Mouse (Mus musculus) heart, embryonic 13.5 days (tissue): ENCODE results near the gene Unc119. TPM values are rescaled to one million over a fixed set of nuclear protein-coding genes. Genes with fewer than 3 reads are reported as not detected.

Experiments used
- ATAC-seq: fragments of 200-750 bp; cut with Nextera tagmentation; 2 replicates; pipeline ENCODE4 v1.8.0; 2017; ENCODE audit warnings: moderate TSS enrichment; ENCODE audit not compliant: insufficient number of reproducible peaks, low FRiP score, low TSS enrichment; ENCODE audit errors: extremely low read depth
- H3K27ac ChIP-seq: fragments of 300-500 bp; sonication (generic); replicated peaks from 2 replicates; pipeline ENCODE4 v1.5.1; 2015; ENCODE audit warnings: moderate library complexity, mild to moderate bottlenecking, inconsistent platforms
- H3K27me3 ChIP-seq: fragments of 300-500 bp; sonication (generic); replicated peaks from 2 replicates; pipeline ENCODE4 v1.6.1; 2015; ENCODE audit warnings: mild to moderate bottlenecking, inconsistent platforms
- H3K36me3 ChIP-seq: fragments of 300-500 bp; sonication (generic); 2 replicates; pipeline ENCODE4 v1.6.1; 2015; ENCODE audit warnings: mild to moderate bottlenecking, inconsistent platforms
- H3K4me1 ChIP-seq: fragments of 300-500 bp; sonication (generic); 2 replicates; pipeline ENCODE4 v1.6.1; 2015; ENCODE audit warnings: inconsistent platforms
- H3K4me2 ChIP-seq: fragments of 300-500 bp; sonication (generic); 2 replicates; pipeline ENCODE4 v1.6.1; 2015; ENCODE audit warnings: inconsistent platforms, mild to moderate bottlenecking, moderate library complexity
- H3K4me3 ChIP-seq: fragments of 300-500 bp; sonication (generic); 2 replicates; pipeline ENCODE4 v1.5.1; 2015; ENCODE audit warnings: moderate library complexity, mild to moderate bottlenecking, inconsistent platforms
- H3K9ac ChIP-seq: fragments of 300-500 bp; sonication (generic); 2 replicates; pipeline ENCODE4 v1.6.1; 2015; ENCODE audit warnings: inconsistent platforms, mild to moderate bottlenecking, moderate library complexity
- H3K9me3 ChIP-seq: fragments of 300-500 bp; sonication (generic); 2 replicates; pipeline ENCODE4 v1.6.1; 2016; ENCODE audit warnings: inconsistent platforms
- WGBS: fragments of 180-500 bp; shearing (Covaris S2); methylation state at CpG from one replicate; pipeline ENCODE4 v1.1.7; 2015; ENCODE audit warnings: mixed read lengths; 5-methylcytosine and 5-hydroxymethylcytosine counted together
- polyA plus RNA-seq: library from polyadenylated mRNA; unstranded; fragments of >200 nt; fragmentation: Nextera tagmentation; extraction: Ambion mirVana; gene quantifications from 2 replicates; pipeline ENCODE4 v1.2.1, GENCODE M21; 2015

Unc119 gene
- polyA plus RNA-seq, 1 experiment from 2014 or later = 42.8 TPM

- Histone ChIP-seq H3K27ac (no peak overlapping the region), H3K9me3 (no peaks in the 10 kb centered on the region), H3K4me3 (no peak overlapping the region), H3K9ac (no peak overlapping the region), H3K4me2 (no peak overlapping the region), H3K4me1 (no peaks in the 10 kb centered on the region), H3K27me3 (peaks cover 35% of the 10 kb centered on the region), H3K36me3 (no peaks in the 10 kb centered on the region)
- WGBS = 39% methylated on average over 12 of the region's 12 CpGs
- no peak for ATAC-seq
These were observed 34.4 kb downstream of the Unc119 start for GRCm38 (mm10) chr11:78377549-78378159.

GRCm38 (mm10) chr11:78380351-78380750 is 37.1 kb downstream of the Unc119 start:
- H3K4me3 ChIP-seq = no peak overlapping the region
- H3K9ac ChIP-seq = no peak overlapping the region
- H3K4me1 ChIP-seq = no peaks in the 10 kb centered on the region
- H3K4me2 ChIP-seq = no peak overlapping the region
- WGBS = 62% methylated on average over 4 of the region's 4 CpGs
- H3K9me3 ChIP-seq = no peaks in the 10 kb centered on the region
- no peak for ATAC-seq
- H3K27me3 ChIP-seq = peaks cover 55% of the 10 kb centered on the region
- no peak overlapping the region for H3K27ac ChIP-seq
- H3K36me3 ChIP-seq = no peaks in the 10 kb centered on the region

GRCm38 (mm10) chr11:78380996-78381395 is 37.7 kb downstream of the Unc119 start:
- Histone ChIP-seq H3K27me3 (peaks cover 61% of the 10 kb centered on the region), H3K9me3 (no peaks in the 10 kb centered on the region), H3K4me3 (no peak overlapping the region), H3K4me1 (no peaks in the 10 kb centered on the region), H3K36me3 (no peaks in the 10 kb centered on the region), H3K4me2 (no peak overlapping the region), H3K9ac (no peak overlapping the region), H3K27ac (no peak overlapping the region)
- 62% methylated on average over 3 of the region's 3 CpGs for WGBS
- ATAC-seq = no peak

- Histone ChIP-seq H3K9ac (no peak overlapping the region), H3K4me3 (no peak overlapping the region), H3K27me3 (peaks cover 74% of the 10 kb centered on the region), H3K9me3 (no peaks in the 10 kb centered on the region), H3K4me2 (no peak overlapping the region), H3K36me3 (no peaks in the 10 kb centered on the region), H3K27ac (no peak overlapping the region), H3K4me1 (no peaks in the 10 kb centered on the region)
- 65% methylated on average over 7 of the region's 7 CpGs for WGBS
- ATAC-seq = no peak
These were observed 39.0 kb downstream of the Unc119 start for GRCm38 (mm10) chr11:78382286-78382685.

- WGBS = 25% methylated on average over 5 of the region's 5 CpGs
- Histone ChIP-seq H3K4me3 (no peak overlapping the region), H3K9me3 (no peaks in the 10 kb centered on the region), H3K27me3 (peaks cover 78% of the 10 kb centered on the region), H3K36me3 (no peaks in the 10 kb centered on the region), H3K27ac (no peak overlapping the region), H3K4me1 (no peaks in the 10 kb centered on the region), H3K4me2 (no peak overlapping the region), H3K9ac (no peak overlapping the region)
- no peak for ATAC-seq
These were observed 39.4 kb downstream of the Unc119 start for GRCm38 (mm10) chr11:78382701-78383100.

- ATAC-seq = no peak
These were observed 42.5 kb downstream of the Unc119 start for GRCm38 (mm10) chr11:78385776-78386175.

GRCm38 (mm10) chr11:78386508-78387043 is 43.3 kb downstream of the Unc119 start, which contains the start of gene Foxn1:
Foxn1 (minus strand) TSS chr11:78386558.
- H3K4me3 ChIP-seq = no peak within 1 kb of the TSS
- ATAC-seq = no peak; the same call in 1 of the 2 replicates
- WGBS = 76% methylated on average over 14 of the region's 14 CpGs

More at GRCm38 (mm10) chr11:78385776-78386175, 42.5 kb downstream of the Unc119 start:
- Histone ChIP-seq H3K36me3 (no peaks in the 10 kb centered on the region), H3K27ac (no peak overlapping the region), H3K27me3 (peaks cover 55% of the 10 kb centered on the region), H3K4me3 (no peak overlapping the region), H3K9ac (no peak overlapping the region), H3K9me3 (no peaks in the 10 kb centered on the region), H3K4me1 (no peaks in the 10 kb centered on the region), H3K4me2 (no peak overlapping the region)
- WGBS = 79% methylated on average over 10 of the region's 10 CpGs

GRCm38 (mm10) chr11:78392728-78393127 is 49.4 kb downstream of the Unc119 start:
- no peak overlapping the region for H3K4me2 ChIP-seq
- ATAC-seq = no peak
- no peaks in the 10 kb centered on the region for H3K9me3 ChIP-seq
- no peak overlapping the region for H3K4me3 ChIP-seq
- H3K27me3 ChIP-seq = peaks cover 4% of the 10 kb centered on the region; the same call in 1 of the 2 replicates
- WGBS = 67% methylated on average over 3 of the region's 3 CpGs
- H3K9ac ChIP-seq = no peak overlapping the region
- no peaks in the 10 kb centered on the region for H3K4me1 ChIP-seq
- no peaks in the 10 kb centered on the region for H3K36me3 ChIP-seq
- no peak overlapping the region for H3K27ac ChIP-seq

More at GRCm38 (mm10) chr11:78386508-78387043, 43.3 kb downstream of the Unc119 start, which contains the start of gene Foxn1:
- Histone ChIP-seq H3K27me3 (peaks cover 47% of the 10 kb centered on the region), H3K9me3 (no peaks in the 10 kb centered on the region), H3K36me3 (no peaks in the 10 kb centered on the region), H3K4me2 (no peak within 1 kb of the TSS), H3K27ac (no peak within 1 kb of the TSS), H3K9ac (no peak within 1 kb of the TSS), H3K4me1 (no peaks in the 10 kb centered on the region)

- peaks cover 40% of the 10 kb centered on the region for H3K27me3 ChIP-seq
- H3K27ac ChIP-seq = no peak overlapping the region
- H3K36me3 ChIP-seq = no peaks in the 10 kb centered on the region
- 46% methylated on average over 11 of the region's 11 CpGs for WGBS
- H3K4me1 ChIP-seq = no peaks in the 10 kb centered on the region
- H3K4me3 ChIP-seq = peak overlapping the region; percentile 26
- H3K9me3 ChIP-seq = no peaks in the 10 kb centered on the region
- peak overlapping the region; percentile 68; the same call in 1 of the 2 replicates for H3K9ac ChIP-seq
- no peak for ATAC-seq
- peak overlapping the region; percentile 58 for H3K4me2 ChIP-seq
These were observed 53.7 kb downstream of the Unc119 start for GRCm38 (mm10) chr11:78396950-78397349.

- 12% methylated on average over 18 of the region's 18 CpGs for WGBS
- no peaks in the 10 kb centered on the region for H3K36me3 ChIP-seq
- ATAC-seq = no peak
- H3K4me2 ChIP-seq = peak overlapping the region; percentile 58
- H3K4me1 ChIP-seq = no peaks in the 10 kb centered on the region
- peak overlapping the region; percentile 26 for H3K4me3 ChIP-seq
- H3K9ac ChIP-seq = peak overlapping the region; percentile 68; the same call in 1 of the 2 replicates
- H3K27me3 ChIP-seq = peaks cover 45% of the 10 kb centered on the region
- no peak overlapping the region for H3K27ac ChIP-seq
- H3K9me3 ChIP-seq = no peaks in the 10 kb centered on the region
These were observed 54.1 kb downstream of the Unc119 start for GRCm38 (mm10) chr11:78397397-78397796.

- WGBS = 72% methylated on average over 6 of the region's 6 CpGs
- ATAC-seq = no peak
- Histone ChIP-seq H3K4me1 (no peaks in the 10 kb centered on the region), H3K4me2 (no peak overlapping the region), H3K27me3 (peaks cover 51% of the 10 kb centered on the region), H3K27ac (no peak overlapping the region), H3K9ac (no peak overlapping the region), H3K9me3 (no peaks in the 10 kb centered on the region), H3K4me3 (no peak overlapping the region), H3K36me3 (no peaks in the 10 kb centered on the region)
These were observed 54.9 kb downstream of the Unc119 start for GRCm38 (mm10) chr11:78398212-78398611.
